Mouse (Mus musculus) kidney, adult 2 months (tissue): Measurements from ENCODE around the gene Gm19426.

ENCODE experiments used
- CTCF ChIP-seq: fragments of 200-500 bp; conservative IDR thresholded peaks from 2 replicates; pipeline ENCODE4 v1.5.1; 2011; ENCODE audit warnings: low read depth, mild to moderate bottlenecking, control low read depth, low read length, moderate library complexity, mixed read lengths; ENCODE audit not compliant: insufficient read depth, insufficient read length
- POLR2A ChIP-seq: fragments of 200-500 bp; IDR thresholded peaks from one replicate; pipeline ENCODE4 v1.6.1; 2011; ENCODE audit warnings: low read depth, low read length, control low read depth

GRCm38 (mm10) chr2:84725770-84726169 is 17.7 kb downstream of the Gm19426 start:
- TF ChIP-seq CTCF = no peak
- no peak for TF ChIP-seq POLR2A
